Mouse (Mus musculus): ENCODE data around the gene Rps6kc1. TPM values are rescaled to one million over a fixed set of nuclear protein-coding genes. Genes with fewer than 3 reads are reported as not detected.

The Rps6kc1 gene
- polyA plus RNA-seq, 1 experiment, result 0.08 TPM

GRCm38 (mm10) chr1:190662736-190663135, 248.8 kb downstream of the Rps6kc1 start:
- Histone ChIP-seq H3K36me3 (ENCODE audit: control insufficient read depth) (no peaks in the 10 kb centered on the region), H3K27me3 (ENCODE audit: control insufficient read depth) (no peaks in the 10 kb centered on the region), H3K4me1 (ENCODE audit: control insufficient read depth) (no peaks in the 10 kb centered on the region), H3K9me3 (ENCODE audit: control insufficient read depth, low read length) (no peaks in the 10 kb centered on the region; the same call in 1 of the 2 replicates), H3K4me3 (replicated peaks) (no peak overlapping the region)
- TF ChIP-seq TAL1 (IDR thresholded peaks at IDR 0.05; ENCODE audit: low read length) (no peak), GATA1 (IDR thresholded peaks at IDR 0.05; ENCODE audit: low read length) (no peak)

DNA sequence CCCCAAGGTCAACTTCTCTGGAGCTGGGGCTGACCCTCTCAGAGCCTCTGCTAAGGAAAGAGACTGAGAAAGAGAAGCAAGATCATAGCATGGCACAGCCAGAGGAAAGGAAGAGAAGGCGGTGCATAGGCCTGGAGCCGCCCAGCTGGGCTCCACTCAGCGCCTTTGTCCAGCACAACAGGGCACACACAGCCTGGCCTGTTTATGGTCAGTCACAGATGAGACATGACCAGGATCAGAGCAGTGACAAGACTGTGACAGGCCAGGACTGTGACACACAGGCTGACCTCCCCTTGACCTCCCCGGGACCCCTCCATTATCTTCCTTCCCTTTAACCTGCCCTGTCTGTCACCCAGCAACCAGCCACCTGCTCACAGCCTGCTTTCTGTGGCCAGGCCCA, 249.8 kb downstream of the Rps6kc1 start:
- Histone ChIP-seq H3K9me3 (ENCODE audit: control insufficient read depth, low read length) (no peaks in the 10 kb centered on the region; the same call in 1 of the 2 replicates), H3K4me3 (replicated peaks) (no peak overlapping the region), H3K36me3 (ENCODE audit: control insufficient read depth) (no peaks in the 10 kb centered on the region), H3K4me1 (ENCODE audit: control insufficient read depth) (no peaks in the 10 kb centered on the region), H3K27me3 (ENCODE audit: control insufficient read depth) (no peaks in the 10 kb centered on the region)
- TF ChIP-seq TAL1 (IDR thresholded peaks at IDR 0.05; ENCODE audit: low read length) (no peak), GATA1 (IDR thresholded peaks at IDR 0.05; ENCODE audit: low read length) (no peak)

DNA sequence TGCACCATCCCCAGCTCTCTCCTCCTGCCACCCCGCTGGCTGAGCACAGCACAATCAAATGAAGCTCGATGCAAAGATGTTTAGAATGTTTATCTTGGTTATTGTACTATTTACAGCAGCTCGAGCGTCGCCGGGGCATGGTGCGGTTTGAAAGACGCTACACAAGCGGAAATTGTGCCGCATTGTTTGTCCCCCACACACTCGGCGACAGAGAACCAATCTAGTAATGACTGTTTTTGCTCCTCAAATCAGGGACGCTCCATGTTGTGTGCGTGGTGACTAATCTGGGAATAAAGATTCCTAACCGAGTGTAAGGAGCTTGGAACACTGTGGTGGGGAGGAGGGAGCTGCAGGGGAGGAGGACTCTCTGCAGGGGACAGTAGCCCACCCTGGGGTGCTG, 250.3 kb downstream of the Rps6kc1 start:
- TF ChIP-seq GATA1 (IDR thresholded peaks at IDR 0.05; ENCODE audit: low read length) (no peak), TAL1 (IDR thresholded peaks at IDR 0.05; ENCODE audit: low read length) (no peak)
- H3K9me3 ChIP-seq (ENCODE audit: control insufficient read depth, low read length), result no peaks in the 10 kb centered on the region; the same call in 1 of the 2 replicates
- H3K4me1 ChIP-seq (ENCODE audit: control insufficient read depth), result no peaks in the 10 kb centered on the region
- no peaks in the 10 kb centered on the region for H3K36me3 ChIP-seq (ENCODE audit: control insufficient read depth)
- H3K27me3 ChIP-seq (ENCODE audit: control insufficient read depth), result no peaks in the 10 kb centered on the region
- H3K4me3 ChIP-seq (replicated peaks), result no peak overlapping the region

- Histone ChIP-seq H3K9me3 (ENCODE audit: control insufficient read depth, low read length) (no peaks in the 10 kb centered on the region; the same call in 1 of the 2 replicates), H3K36me3 (ENCODE audit: control insufficient read depth) (no peaks in the 10 kb centered on the region)
- no peak for TF ChIP-seq TAL1 (IDR thresholded peaks at IDR 0.05; ENCODE audit: low read length)
- no peak for TF ChIP-seq GATA1 (IDR thresholded peaks at IDR 0.05; ENCODE audit: low read length)
These were observed 251.7 kb downstream of the Rps6kc1 start for GRCm38 (mm10) chr1:190659722-190660502.

DNA sequence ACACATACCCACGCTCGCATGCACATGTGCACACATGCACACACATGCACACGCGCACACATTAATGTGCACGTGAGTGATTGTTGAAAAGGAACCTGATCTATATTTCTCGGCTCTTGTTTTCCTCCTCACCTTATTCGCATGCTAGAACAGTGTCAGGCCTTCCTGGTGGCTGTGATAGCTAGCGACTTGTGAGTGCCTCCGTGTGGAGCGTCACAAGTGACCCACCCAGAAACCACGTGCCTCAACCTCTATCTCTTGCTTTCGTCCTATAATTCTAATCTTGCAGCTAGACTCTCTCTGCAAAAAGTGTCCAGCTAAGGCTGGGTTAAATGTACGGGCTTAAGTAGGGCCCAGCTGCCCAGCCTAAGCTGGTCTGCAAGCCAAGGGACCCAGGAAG, 253.3 kb downstream of the Rps6kc1 start:
- TF ChIP-seq TAL1 (IDR thresholded peaks at IDR 0.05; ENCODE audit: low read length), result no peak
- TF ChIP-seq GATA1 (IDR thresholded peaks at IDR 0.05; ENCODE audit: low read length), result no peak
- Histone ChIP-seq H3K4me3 (replicated peaks) (no peak overlapping the region), H3K9me3 (ENCODE audit: control insufficient read depth, low read length) (peaks cover 5% of the 10 kb centered on the region; the same call in 1 of the 2 replicates), H3K27me3 (ENCODE audit: control insufficient read depth) (no peaks in the 10 kb centered on the region), H3K36me3 (ENCODE audit: control insufficient read depth) (no peaks in the 10 kb centered on the region), H3K4me1 (ENCODE audit: control insufficient read depth) (no peaks in the 10 kb centered on the region)

More at GRCm38 (mm10) chr1:190659722-190660502, 251.7 kb downstream of the Rps6kc1 start:
- Histone ChIP-seq H3K27me3 (ENCODE audit: control insufficient read depth) (no peaks in the 10 kb centered on the region), H3K4me3 (replicated peaks) (no peak overlapping the region), H3K4me1 (ENCODE audit: control insufficient read depth) (no peaks in the 10 kb centered on the region)

- no peaks in the 10 kb centered on the region for H3K4me1 ChIP-seq (ENCODE audit: control insufficient read depth)
- H3K4me3 ChIP-seq (replicated peaks), result no peak overlapping the region
- no peak for TF ChIP-seq TAL1 (IDR thresholded peaks at IDR 0.05; ENCODE audit: low read length)
- no peak for TF ChIP-seq GATA1 (IDR thresholded peaks at IDR 0.05; ENCODE audit: low read length)
- H3K27me3 ChIP-seq (ENCODE audit: control insufficient read depth), result no peaks in the 10 kb centered on the region
- H3K36me3 ChIP-seq (ENCODE audit: control insufficient read depth), result no peaks in the 10 kb centered on the region
- H3K9me3 ChIP-seq (ENCODE audit: control insufficient read depth, low read length), result peaks cover 5% of the 10 kb centered on the region; the same call in 1 of the 2 replicates
These were observed 255.5 kb downstream of the Rps6kc1 start for GRCm38 (mm10) chr1:190656089-190656488.

- H3K27me3 ChIP-seq (ENCODE audit: control insufficient read depth), result no peaks in the 10 kb centered on the region
- H3K4me3 ChIP-seq (replicated peaks), result no peak overlapping the region
- no peaks in the 10 kb centered on the region for H3K4me1 ChIP-seq (ENCODE audit: control insufficient read depth)
- H3K36me3 ChIP-seq (ENCODE audit: control insufficient read depth), result no peaks in the 10 kb centered on the region
- peaks cover 5% of the 10 kb centered on the region; the same call in 1 of the 2 replicates for H3K9me3 ChIP-seq (ENCODE audit: control insufficient read depth, low read length)
- TF ChIP-seq GATA1 (IDR thresholded peaks at IDR 0.05; ENCODE audit: low read length) (no peak), TAL1 (IDR thresholded peaks at IDR 0.05; ENCODE audit: low read length) (no peak)
These were observed 255.9 kb downstream of the Rps6kc1 start for GRCm38 (mm10) chr1:190655651-190656050.

DNA sequence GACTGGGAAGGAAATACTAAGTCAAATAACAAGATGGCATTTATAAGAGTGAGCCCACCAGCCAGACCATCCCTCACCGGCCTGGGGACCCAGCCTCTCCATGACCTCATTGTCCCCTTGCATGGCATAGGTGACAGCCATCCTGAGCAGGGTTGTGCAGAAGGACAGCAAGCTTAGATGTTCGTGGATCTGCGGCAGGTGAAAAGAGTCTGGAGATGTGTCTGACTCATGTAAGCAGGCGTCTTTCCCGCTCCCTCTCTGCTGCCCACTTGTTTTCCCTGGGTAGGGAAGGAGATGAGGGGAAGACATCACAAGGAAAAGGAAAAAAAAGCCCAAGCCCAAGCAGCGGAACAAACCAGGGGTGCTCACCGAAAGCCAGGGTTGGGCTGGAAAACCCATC, 256.5 kb downstream of the Rps6kc1 start:
- Histone ChIP-seq H3K36me3 (ENCODE audit: control insufficient read depth) (no peaks in the 10 kb centered on the region), H3K9me3 (ENCODE audit: control insufficient read depth, low read length) (peaks cover 5% of the 10 kb centered on the region; the same call in 1 of the 2 replicates), H3K4me3 (replicated peaks) (no peak overlapping the region), H3K27me3 (ENCODE audit: control insufficient read depth) (no peaks in the 10 kb centered on the region), H3K4me1 (ENCODE audit: control insufficient read depth) (no peaks in the 10 kb centered on the region)
- TF ChIP-seq TAL1 (IDR thresholded peaks at IDR 0.05; ENCODE audit: low read length), result no peak
- TF ChIP-seq GATA1 (IDR thresholded peaks at IDR 0.05; ENCODE audit: low read length), result no peak

DNA sequence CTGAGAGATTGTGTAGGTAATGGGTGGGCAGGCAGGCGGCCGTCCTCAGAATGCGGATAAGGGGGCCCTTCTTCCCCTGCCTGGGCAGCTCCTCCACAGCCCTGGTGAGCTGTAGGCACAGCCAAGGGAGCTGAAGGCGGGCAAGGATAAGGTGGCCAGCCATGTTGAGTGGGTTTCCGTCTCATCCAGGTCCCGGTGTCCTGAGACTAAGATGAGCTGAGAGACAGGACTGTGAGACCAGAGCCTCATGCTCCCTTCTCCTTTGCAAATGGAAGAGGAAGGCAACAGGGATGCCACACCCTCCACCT, 256.9 kb downstream of the Rps6kc1 start:
- H3K9me3 ChIP-seq (ENCODE audit: control insufficient read depth, low read length), result peaks cover 5% of the 10 kb centered on the region; the same call in 1 of the 2 replicates
- H3K4me3 ChIP-seq (replicated peaks), result no peak overlapping the region
- TF ChIP-seq GATA1 (IDR thresholded peaks at IDR 0.05; ENCODE audit: low read length), result no peak
- no peak for TF ChIP-seq TAL1 (IDR thresholded peaks at IDR 0.05; ENCODE audit: low read length)

More for the DNA sequence above, 256.9 kb downstream of the Rps6kc1 start:
- Histone ChIP-seq H3K4me1 (ENCODE audit: control insufficient read depth) (no peaks in the 10 kb centered on the region), H3K36me3 (ENCODE audit: control insufficient read depth) (no peaks in the 10 kb centered on the region), H3K27me3 (ENCODE audit: control insufficient read depth) (no peaks in the 10 kb centered on the region)

Measured in erythroblast, embryonic 14.5 days (primary cell).